Mouse (Mus musculus): ENCODE results near the gene Map3k11.
A peak's percentile ranks its signal among the peaks of the same experiment; 100 is the strongest.
"Not testable (repeated sequence)": the region's sequence is repeated elsewhere in the genome, so short reads cannot be mapped to it uniquely, and the experiment has no call there.

The Map3k11 gene

DNA sequence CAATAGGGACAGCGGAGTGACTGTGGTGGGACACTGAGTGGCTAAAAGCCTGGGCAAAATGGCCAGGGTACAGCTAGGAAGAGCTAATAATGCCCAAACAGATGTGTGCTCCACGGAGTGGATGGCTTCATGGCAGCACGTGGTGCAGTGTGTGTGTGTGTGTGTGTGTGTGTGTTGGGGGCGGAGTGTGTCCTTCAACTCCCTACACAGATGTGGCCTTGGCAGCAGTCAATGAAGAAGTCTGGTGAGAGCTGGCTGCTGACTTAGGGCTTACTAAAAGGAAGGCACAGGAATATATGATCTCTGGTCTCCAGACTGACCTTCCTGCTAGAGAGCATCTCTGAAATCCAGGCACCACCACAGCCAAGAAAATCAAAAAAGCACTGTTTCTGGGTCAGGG is 20.2 kb upstream of the Map3k11 start:
- no peak for DNase-seq

DNA sequence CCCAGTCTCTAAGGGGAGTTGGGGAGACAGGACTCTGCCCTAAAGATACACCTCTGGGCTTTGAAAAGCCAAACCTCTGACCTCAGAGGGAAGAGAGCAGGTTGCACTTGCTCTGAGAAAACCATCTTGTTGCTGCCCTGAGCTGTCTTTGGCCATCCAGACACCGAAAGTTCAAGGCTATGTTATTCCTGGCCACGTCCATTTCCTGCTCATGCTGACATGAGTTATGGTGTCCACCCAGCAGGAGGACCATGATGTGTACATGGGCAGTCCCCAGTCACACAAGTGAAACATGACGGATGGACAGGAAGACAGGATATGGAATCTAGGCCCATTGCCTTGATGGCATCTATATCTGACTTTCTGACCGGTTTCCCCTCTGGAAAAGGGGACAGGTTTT is 8.1 kb upstream of the Map3k11 start:
- no peak for DNase-seq

DNA sequence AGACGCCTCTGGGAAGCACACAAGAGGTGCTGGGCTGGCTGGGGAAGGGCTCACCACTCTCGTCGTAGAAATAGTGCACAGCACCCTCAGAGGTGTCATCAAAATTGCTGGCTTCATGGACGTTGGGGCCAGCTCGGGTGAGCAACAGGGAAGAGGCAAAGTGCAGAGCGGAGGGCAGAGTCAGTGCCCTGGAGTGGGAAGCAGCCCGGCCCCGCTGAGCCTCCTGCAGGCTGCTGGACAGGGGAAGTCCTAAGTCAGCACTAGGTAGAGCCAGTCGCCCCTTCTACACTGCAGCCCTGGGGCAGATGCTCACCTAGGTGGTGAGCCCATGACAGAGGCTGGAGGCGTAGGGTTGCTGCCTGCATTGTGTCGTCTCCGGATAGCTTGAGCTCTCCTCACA is 4.3 kb upstream of the Map3k11 start:
- no peak for DNase-seq

GRCm38 (mm10) chr19:5684985-5685384 is 3.6 kb upstream of the Map3k11 start:
- no peak for DNase-seq

DNA sequence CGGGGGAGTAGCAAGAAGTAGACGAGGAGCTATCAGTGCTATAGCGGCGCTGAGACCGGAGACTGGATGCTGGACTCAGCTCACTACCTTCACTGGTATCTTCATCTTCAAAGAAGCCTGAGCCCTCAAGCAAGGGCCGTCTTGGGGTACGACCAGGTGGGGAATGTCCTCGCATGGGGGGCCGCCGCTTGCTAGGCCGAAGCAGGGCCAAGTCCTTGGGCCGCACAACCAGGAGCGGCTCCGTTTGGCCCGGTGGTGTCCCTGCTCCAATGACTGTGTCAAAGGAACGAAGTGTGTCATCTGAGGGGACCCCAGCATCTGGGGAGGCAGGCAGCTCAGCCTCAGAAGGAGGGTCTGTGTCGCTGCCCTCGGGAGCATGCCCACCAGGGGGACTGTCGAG is 3.1 kb upstream of the Map3k11 start:
- no peak for DNase-seq

- DNase-seq = no peak
Measured at GRCm38 (mm10) chr19:5685861-5686260, 2.7 kb upstream of the Map3k11 start.

DNA sequence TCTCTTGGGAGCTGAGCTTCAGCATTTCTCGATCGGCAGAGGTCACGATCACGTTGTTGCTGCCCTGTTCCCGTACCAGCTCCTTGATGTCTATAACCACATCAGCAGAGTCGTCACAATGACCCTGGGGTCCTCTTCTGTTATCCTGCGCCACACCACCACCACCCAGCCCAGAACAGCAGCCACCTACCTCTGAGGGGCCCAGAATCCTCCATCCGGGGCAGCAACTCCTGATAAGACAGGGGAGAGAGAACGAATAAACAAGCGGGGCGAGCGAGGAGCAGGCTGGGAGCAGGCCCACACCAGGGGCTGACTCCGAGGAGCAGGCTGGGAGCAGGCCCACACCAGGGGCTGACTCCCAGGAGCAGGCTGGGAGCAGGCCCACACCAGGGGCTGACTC is 2.1 kb upstream of the Map3k11 start:
- DNase-seq = no peak

DNA sequence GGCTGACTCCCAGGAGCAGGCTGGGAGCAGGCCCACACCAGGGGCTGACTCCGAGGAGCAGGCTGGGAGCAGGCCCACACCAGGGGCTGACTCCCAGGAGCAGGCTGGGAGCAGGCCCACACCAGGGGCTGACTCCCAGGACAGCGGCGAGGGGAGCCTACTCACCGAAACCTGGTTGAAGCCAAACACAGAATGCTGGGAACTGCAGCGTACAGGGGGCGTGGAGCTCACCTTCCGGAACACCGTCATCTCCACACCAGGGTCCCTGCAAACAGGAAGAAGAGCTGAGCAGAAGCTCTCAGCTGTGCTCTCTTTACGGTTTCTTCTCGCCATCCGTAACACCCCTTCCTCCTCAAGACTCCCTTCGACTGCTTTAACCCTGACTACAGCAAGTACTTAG is 1.6 kb upstream of the Map3k11 start:
- not testable (repeated sequence) for DNase-seq

- DNase-seq = no peak
Measured at GRCm38 (mm10) chr19:5687738-5688137, 804 bp upstream of the Map3k11 start.

DNA sequence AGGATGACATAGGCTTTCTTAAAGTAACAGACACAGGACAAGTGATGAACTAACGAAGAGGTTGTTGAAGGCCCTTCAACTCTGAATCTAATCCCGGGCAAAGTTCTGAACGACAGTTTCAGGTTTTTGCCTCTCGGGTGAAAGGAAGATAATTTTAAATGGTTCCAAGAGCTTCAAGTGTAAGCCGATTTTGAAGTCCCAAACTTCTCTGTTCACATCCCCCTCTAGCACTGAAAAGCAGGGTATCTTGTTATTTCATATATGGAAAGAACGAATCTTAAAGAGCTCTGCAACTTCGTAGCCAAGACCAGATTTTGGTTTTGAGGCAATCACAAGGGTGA is 516 bp downstream of the Map3k11 start:
- DNase-seq = no peak

- peak; percentile 76 to 77 for DNase-seq
Measured at GRCm38 (mm10) chr19:5689565-5690342, 1.2 kb downstream of the Map3k11 start.

DNA sequence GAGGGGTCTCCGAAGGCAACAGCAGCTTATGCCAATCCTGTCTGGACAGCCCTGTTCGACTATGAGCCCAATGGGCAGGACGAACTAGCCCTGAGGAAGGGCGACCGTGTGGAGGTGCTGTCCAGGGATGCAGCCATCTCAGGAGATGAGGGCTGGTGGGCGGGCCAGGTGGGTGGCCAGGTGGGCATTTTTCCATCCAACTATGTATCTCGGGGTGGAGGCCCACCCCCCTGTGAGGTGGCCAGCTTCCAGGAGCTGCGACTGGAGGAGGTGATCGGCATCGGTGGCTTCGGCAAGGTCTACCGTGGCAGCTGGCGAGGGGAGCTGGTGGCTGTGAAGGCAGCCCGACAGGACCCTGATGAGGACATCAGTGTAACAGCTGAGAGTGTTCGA is 1.8 kb downstream of the Map3k11 start:
- DNase-seq = peak in 1 of 2 experiments; percentile 72

DNA sequence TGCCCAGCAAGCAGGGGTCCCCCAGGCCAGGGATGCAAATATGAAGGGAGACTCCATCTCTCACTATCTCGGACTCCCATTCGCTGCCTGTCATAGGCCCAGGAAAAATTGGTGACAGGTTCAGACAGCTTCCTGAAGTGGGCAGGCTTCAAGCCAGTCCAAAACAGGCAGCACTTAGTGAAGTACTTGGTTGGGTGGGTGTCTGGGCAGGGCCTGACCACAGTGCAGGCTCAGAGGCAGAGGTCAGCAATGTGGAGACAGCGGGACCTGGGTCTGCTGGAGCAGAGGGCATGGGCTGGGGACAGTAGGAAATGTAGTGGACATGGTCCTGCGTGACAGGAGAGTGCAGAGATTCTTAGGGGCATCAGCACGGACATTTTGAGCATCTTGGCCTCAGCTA is 3.1 kb downstream of the Map3k11 start:
- DNase-seq = no peak

DNA sequence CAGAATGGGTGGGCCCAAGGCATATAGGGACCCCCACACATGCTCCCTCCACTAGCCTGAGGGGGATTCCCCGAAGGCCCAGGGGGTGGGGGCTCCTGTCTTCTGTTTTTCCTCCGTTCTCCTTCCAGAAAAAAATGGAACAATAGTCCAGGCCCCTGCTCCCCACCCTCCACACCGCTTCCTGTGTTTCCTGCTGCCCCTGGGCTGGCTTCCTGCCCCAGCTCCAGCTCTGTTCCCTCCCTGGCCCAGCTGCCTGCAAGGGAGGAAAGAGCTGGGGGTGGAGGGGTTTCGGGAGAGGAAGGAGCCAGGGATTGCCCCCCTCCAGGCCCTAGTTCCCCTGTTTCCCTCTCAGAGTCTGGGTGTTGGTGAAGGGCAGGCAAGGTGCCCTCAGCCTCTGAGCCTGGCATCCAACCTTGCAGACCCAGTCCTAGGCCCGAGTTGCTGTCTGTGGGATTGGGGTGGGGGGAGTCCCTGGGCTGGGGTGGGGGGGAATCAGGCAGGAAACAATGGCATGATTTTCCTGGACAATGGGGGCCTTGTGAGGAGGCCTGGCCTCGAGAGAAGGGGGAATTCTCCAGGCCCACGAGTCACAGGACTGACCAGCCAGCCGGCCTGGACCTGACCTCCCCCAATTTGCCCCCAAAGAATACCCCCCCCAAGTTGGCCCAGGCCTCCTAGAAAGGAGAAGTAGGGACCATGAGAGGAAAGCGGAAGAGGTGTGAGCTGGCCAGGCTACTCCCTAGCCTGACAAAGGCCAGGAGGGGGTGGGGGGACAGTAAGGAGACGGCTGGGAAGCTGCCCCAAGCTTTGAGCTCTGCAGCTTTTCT is 3.8 kb downstream of the Map3k11 start:
- DNase-seq = peak in 1 of 2 experiments; percentile 39

- DNase-seq = peak in 1 of 2 experiments; percentile 47
Measured at GRCm38 (mm10) chr19:5692913-5693396, 4.4 kb downstream of the Map3k11 start.

GRCm38 (mm10) chr19:5693801-5694200 is 5.3 kb downstream of the Map3k11 start:
- DNase-seq = no peak

- DNase-seq = peak; percentile 59 to 63
Measured at GRCm38 (mm10) chr19:5695849-5696462, 7.4 kb downstream of the Map3k11 start.

DNA sequence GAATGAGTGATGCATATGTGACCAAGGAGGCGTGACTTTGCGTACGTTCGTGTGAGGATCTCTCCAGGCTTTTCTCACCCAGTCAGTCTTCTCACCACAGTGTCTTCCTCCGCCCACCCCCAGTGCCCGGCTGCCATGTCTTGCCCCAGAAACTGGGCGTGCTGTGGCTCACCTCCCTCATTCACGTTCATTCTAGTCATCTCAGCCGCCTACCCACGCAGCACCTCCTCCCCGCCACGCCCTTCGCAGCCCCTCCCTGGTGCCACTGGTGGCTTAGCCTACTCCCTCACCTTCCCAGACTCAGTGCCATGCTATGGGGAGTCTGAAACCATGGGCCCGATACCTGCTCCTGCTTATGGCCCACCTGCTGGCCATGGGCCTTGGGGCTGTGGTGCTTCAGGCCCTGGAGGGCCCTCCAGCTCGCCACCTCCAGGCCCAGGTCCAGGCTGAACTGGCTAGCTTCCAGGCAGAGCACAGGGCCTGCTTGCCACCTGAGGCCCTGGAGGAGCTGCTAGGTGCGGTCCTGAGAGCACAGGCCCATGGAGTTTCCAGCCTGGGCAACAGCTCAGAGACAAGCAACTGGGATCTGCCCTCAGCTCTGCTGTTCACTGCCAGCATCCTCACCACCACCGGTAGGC is 15.7 kb downstream of the Map3k11 start, which contains the start of gene Kcnk7:
Kcnk7 (plus strand) TSS at position 205 of the 638 bp plus-strand sequence.
- no peak for DNase-seq

GRCm38 (mm10) chr19:5704801-5705571 is 16.4 kb downstream of the Map3k11 start:
- no peak for DNase-seq

- peak; percentile 61 for DNase-seq
Measured at GRCm38 (mm10) chr19:5710068-5710467, 21.5 kb downstream of the Map3k11 start.

DNA sequence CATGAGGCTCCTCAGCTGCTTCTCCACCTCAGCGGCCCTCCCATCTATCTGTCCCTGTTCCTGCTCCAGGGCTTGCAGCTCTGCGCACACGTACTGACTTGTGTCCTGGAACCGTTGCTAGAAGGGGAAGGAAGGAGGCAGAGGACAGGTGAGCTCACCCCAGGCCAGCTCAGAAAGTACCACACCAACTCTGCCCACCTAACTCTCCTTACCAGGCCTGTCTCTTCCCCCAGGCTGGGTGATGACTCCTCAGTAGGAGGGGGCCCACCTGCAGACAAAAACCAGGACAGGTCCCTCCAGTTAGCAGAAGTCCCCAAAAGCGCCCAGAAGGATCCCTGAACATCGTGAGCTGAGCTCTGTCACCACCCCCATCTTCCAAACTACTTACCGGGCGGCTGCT is 22.0 kb downstream of the Map3k11 start:
- DNase-seq = no peak

DNA sequence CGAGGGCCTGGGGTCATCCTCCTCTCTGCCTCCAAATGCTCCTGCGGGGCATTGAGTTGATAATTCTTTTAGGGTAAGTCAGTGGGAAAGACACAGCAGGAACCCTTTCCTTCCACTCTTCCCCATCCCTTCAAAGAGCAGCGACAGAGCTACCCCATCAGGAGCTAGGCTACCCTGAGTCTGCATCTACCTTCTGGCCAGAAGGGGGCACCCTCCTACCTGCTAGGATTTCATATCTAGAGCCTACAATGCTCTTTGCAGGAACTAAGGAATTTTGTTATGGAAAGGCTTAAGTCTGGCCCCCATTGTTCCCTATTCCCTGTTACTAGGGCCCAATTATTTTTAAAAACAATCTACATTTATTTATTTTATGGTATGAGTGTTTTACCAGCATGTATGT is 22.7 kb downstream of the Map3k11 start:
- DNase-seq = peak; percentile 87 to 90

All from cerebellum, postnatal 10 days (tissue).